Comparison of ENCODE assay signal across 8 mouse cellular contexts in genomic region chr4:152157779-152158584, GRCm38 (mm10). TPM values are rescaled to one million over a fixed set of nuclear protein-coding genes. Genes with fewer than 3 reads are reported as not detected.
DNase-seq lines count a peak whose midpoint lies in the region; ATAC-seq lines count a peak whose summit lies in the region.

No protein-coding gene starts in this region.

- H3K36me3 ChIP-seq in midbrain, embryonic 10.5 days = no peaks in the 10 kb centered on the region
- H3K36me3 ChIP-seq in midbrain, embryonic 16.5 days (ENCODE audit: control insufficient read depth, insufficient read depth, low read length) = no peaks in the 10 kb centered on the region
- H3K36me3 ChIP-seq in forebrain, embryonic 11.5 days (ENCODE audit: control insufficient read depth, insufficient read depth, low read length) = no peaks in the 10 kb centered on the region
- H3K36me3 ChIP-seq in kidney, embryonic 15.5 days = no peaks in the 10 kb centered on the region
- H3K36me3 ChIP-seq in splenic B cell, adult 2 months (ENCODE audit: control insufficient read depth, insufficient read depth, low read length, poor library complexity, severe bottlenecking) = no peaks in the 10 kb centered on the region

- ATAC-seq in midbrain, embryonic 16.5 days = no peak
- ATAC-seq in forebrain, embryonic 11.5 days (replicated peaks; ENCODE audit: low FRiP score) = no peak
- no peak for ATAC-seq in kidney, embryonic 15.5 days (replicated peaks; ENCODE audit: low FRiP score)
- no peak for ATAC-seq in frontal cortex, adult (ENCODE audit: low TSS enrichment)

- peaks cover 35% of the 10 kb centered on the region for H3K4me1 ChIP-seq in midbrain, embryonic 10.5 days
- H3K4me1 ChIP-seq in midbrain, embryonic 16.5 days (ENCODE audit: control insufficient read depth, insufficient read depth, low read length) = peaks cover 17% of the 10 kb centered on the region
- peaks cover 6% of the 10 kb centered on the region; the same call in 1 of the 2 replicates for H3K4me1 ChIP-seq in forebrain, embryonic 11.5 days (replicated peaks; ENCODE audit: control insufficient read depth, insufficient read depth, low read length)
- H3K4me1 ChIP-seq in kidney, embryonic 15.5 days = peaks cover 38% of the 10 kb centered on the region

- H3K27me3 ChIP-seq in midbrain, embryonic 10.5 days (ENCODE audit: low read depth, poor library complexity, severe bottlenecking) = peaks cover 97% of the 10 kb centered on the region
- peaks cover 68% of the 10 kb centered on the region for H3K27me3 ChIP-seq in midbrain, embryonic 16.5 days (ENCODE audit: control insufficient read depth, insufficient read depth, low read depth, low read length)
- H3K27me3 ChIP-seq in forebrain, embryonic 11.5 days (ENCODE audit: control insufficient read depth, insufficient read depth, low read length) = peaks cover 63% of the 10 kb centered on the region
- peaks cover 94% of the 10 kb centered on the region for H3K27me3 ChIP-seq in kidney, embryonic 15.5 days
- 0 out of 2 replicates have a peak, but pooled peaks cover 2% of the 10 kb centered on the region for H3K27me3 ChIP-seq in splenic B cell, adult 2 months (ENCODE audit: control insufficient read depth, insufficient read depth, low read length, poor library complexity, severe bottlenecking)

- H3K9me3 ChIP-seq in midbrain, embryonic 10.5 days (replicated peaks) = no peaks in the 10 kb centered on the region
- H3K9me3 ChIP-seq in midbrain, embryonic 16.5 days (replicated peaks; ENCODE audit: control insufficient read depth, low read length, poor library complexity, severe bottlenecking) = no peaks in the 10 kb centered on the region
- H3K9me3 ChIP-seq in forebrain, embryonic 11.5 days (ENCODE audit: control insufficient read depth, low read length) = no peaks in the 10 kb centered on the region
- H3K9me3 ChIP-seq in kidney, embryonic 15.5 days (replicated peaks) = no peaks in the 10 kb centered on the region

- DNase-seq in midbrain, embryonic 10.5 days (ENCODE audit: low spot score) = peak; percentile 64
- DNase-seq in ZHBTc4 (ENCODE audit: low read depth, low spot score) = peak; percentile 79
- peak; percentile 78 for DNase-seq in forebrain, embryonic 11.5 days (ENCODE audit: low spot score)
- DNase-seq in lung, postnatal 14 days = peak; percentile 56
- DNase-seq in splenic B cell, adult 2 months (ENCODE audit: low read depth, low spot score) = peak; percentile 79

- no peak overlapping the region for H3K9ac ChIP-seq in midbrain, embryonic 16.5 days (ENCODE audit: low read depth, low read length)
- H3K9ac ChIP-seq in forebrain, embryonic 11.5 days (ENCODE audit: low read length) = no peak overlapping the region
- no peak overlapping the region for H3K9ac ChIP-seq in kidney, embryonic 15.5 days

- WGBS in midbrain, embryonic 10.5 days = 18% methylated on average over 21 of the region's 21 CpGs
- 16% methylated on average over 21 of the region's 21 CpGs for WGBS in midbrain, embryonic 16.5 days
- 16% methylated on average over 21 of the region's 21 CpGs for WGBS in forebrain, embryonic 11.5 days
- 12% methylated on average over 21 of the region's 21 CpGs for WGBS in kidney, embryonic 15.5 days

- H3K27ac ChIP-seq in midbrain, embryonic 10.5 days (replicated peaks) = no peak overlapping the region
- H3K27ac ChIP-seq in midbrain, embryonic 16.5 days (ENCODE audit: low read length) = no peak overlapping the region
- H3K27ac ChIP-seq in forebrain, embryonic 11.5 days (ENCODE audit: low read depth, low read length) = no peak overlapping the region
- H3K27ac ChIP-seq in kidney, embryonic 15.5 days = no peak overlapping the region

- H3K4me2 ChIP-seq in midbrain, embryonic 16.5 days (ENCODE audit: low read length) = no peak overlapping the region
- H3K4me2 ChIP-seq in forebrain, embryonic 11.5 days (ENCODE audit: low read depth, low read length, severe bottlenecking) = 0 out of 2 replicates have a peak overlapping the region, but pooled peaks have one; percentile 8
- peak overlapping the region; percentile 59 for H3K4me2 ChIP-seq in kidney, embryonic 15.5 days

- H3K4me3 ChIP-seq in midbrain, embryonic 10.5 days = peak overlapping the region; percentile 34; the same call in 1 of the 2 replicates
- no peak overlapping the region for H3K4me3 ChIP-seq in midbrain, embryonic 16.5 days (ENCODE audit: low read depth, low read length)
- peak overlapping the region; percentile 6; the same call in 1 of the 2 replicates for H3K4me3 ChIP-seq in forebrain, embryonic 11.5 days (ENCODE audit: low read depth, low read length)
- peak overlapping the region; percentile 36 for H3K4me3 ChIP-seq in kidney, embryonic 15.5 days (replicated peaks)

RNA-seq across cellular contexts. Expression of gene Hes2, which starts 0.7 kb away (rescaled TPM):
- 0.79 and 1.3 TPM in 2 replicates for polyA plus RNA-seq in midbrain, embryonic 10.5 days (2016; fragmentation: Nextera tagmentation; extraction: Ambion mirVana)
- not detected in 2 replicates for polyA plus RNA-seq in midbrain, embryonic 16.5 days (2015; fragmentation: Nextera tagmentation; extraction: Ambion mirVana)
- not detected in 2 replicates for polyA plus RNA-seq in forebrain, embryonic 11.5 days (2014; fragmentation: Nextera tagmentation; extraction: Ambion mirVana)
- 0.08 and 0.17 TPM in 2 replicates for polyA plus RNA-seq in kidney, embryonic 15.5 days (2015; fragmentation: Nextera tagmentation; extraction: Ambion mirVana)

RNA-seq across cellular contexts. Expression of gene Espn, which starts 5.8 kb away (rescaled TPM):
- 0.94 and 1.4 TPM in 2 replicates for polyA plus RNA-seq in midbrain, embryonic 10.5 days (2016; fragmentation: Nextera tagmentation; extraction: Ambion mirVana)
- polyA plus RNA-seq in midbrain, embryonic 16.5 days (2015; fragmentation: Nextera tagmentation; extraction: Ambion mirVana) = 0.14 and 0.25 TPM in 2 replicates
- polyA plus RNA-seq in forebrain, embryonic 11.5 days (2014; fragmentation: Nextera tagmentation; extraction: Ambion mirVana) = 0.90 and 1.2 TPM in 2 replicates
- 25.5 and 28.1 TPM in 2 replicates for polyA plus RNA-seq in kidney, embryonic 15.5 days (2015; fragmentation: Nextera tagmentation; extraction: Ambion mirVana)

RNA-seq across cellular contexts. Expression of gene Acot7, which starts 20.0 kb away (rescaled TPM):
- polyA plus RNA-seq in midbrain, embryonic 10.5 days (2016; fragmentation: Nextera tagmentation; extraction: Ambion mirVana) = 85.7 and 99.7 TPM in 2 replicates
- polyA plus RNA-seq in midbrain, embryonic 16.5 days (2015; fragmentation: Nextera tagmentation; extraction: Ambion mirVana) = 437 and 480 TPM in 2 replicates
- 75.1 and 77.8 TPM in 2 replicates for polyA plus RNA-seq in forebrain, embryonic 11.5 days (2014; fragmentation: Nextera tagmentation; extraction: Ambion mirVana)
- 65.6 and 71.7 TPM in 2 replicates for polyA plus RNA-seq in kidney, embryonic 15.5 days (2015; fragmentation: Nextera tagmentation; extraction: Ambion mirVana)

RNA-seq across cellular contexts. Expression of gene Tnfrsf25, which starts 42.2 kb away (rescaled TPM):
- 0.47 and 1.0 TPM in 2 replicates for polyA plus RNA-seq in midbrain, embryonic 10.5 days (2016; fragmentation: Nextera tagmentation; extraction: Ambion mirVana)
- 0.37 and 0.83 TPM in 2 replicates for polyA plus RNA-seq in midbrain, embryonic 16.5 days (2015; fragmentation: Nextera tagmentation; extraction: Ambion mirVana)
- 0.49 TPM in 1 of 2 replicates, not detected in the other for polyA plus RNA-seq in forebrain, embryonic 11.5 days (2014; fragmentation: Nextera tagmentation; extraction: Ambion mirVana)
- polyA plus RNA-seq in kidney, embryonic 15.5 days (2015; fragmentation: Nextera tagmentation; extraction: Ambion mirVana) = 1.5 and 2.4 TPM in 2 replicates

Comparison
In these comparisons a context has a peak if more than half of its experiments do, and no peak if none do; other contexts are left out.
1. RNA of gene Espn, which starts 5.8 kb away (polyA plus RNA-seq): 25.5 to 28.1 TPM in kidney, embryonic 15.5 days; 0.94 to 1.4 TPM in midbrain, embryonic 10.5 days, 0.90 to 1.2 TPM in forebrain, embryonic 11.5 days and 0.14 to 0.25 TPM in midbrain, embryonic 16.5 days; every median in the first group is over 10 times any median in the second.
2. Peak in every context shown above with its lines, with median percentiles within 50 percentile points of each other: DNase-seq.